Mouse (Mus musculus): ENCODE data around the gene Gucd1.

- no peak for TF ChIP-seq POLR2A (IDR thresholded peaks at IDR 0.05; ENCODE audit: borderline replicate concordance, extremely low read depth, low read depth, low read length)
- no peak for TF ChIP-seq CTCF (IDR thresholded peaks at IDR 0.05; ENCODE audit: insufficient read depth, low read length)
These were observed 191.2 kb downstream of the Gucd1 start for GRCm38 (mm10) chr10:75326553-75326952.
